Mouse (Mus musculus): ENCODE measurements around the gene Aire. TPM values are rescaled to one million over a fixed set of nuclear protein-coding genes. Genes with fewer than 3 reads are reported as not detected.

Gene Aire
- total RNA-seq, 1 experiment from 2014 or later = 1.6 TPM

Other genes with a start within 250 kb of the Aire start
- gene Gm9639, start 248.5 kb downstream of the Aire start, total RNA-seq (2017) = not detected in 2 replicates
- gene Gm19668, start 244.5 kb downstream of the Aire start, total RNA-seq (2017) = not detected in 2 replicates
- gene Gm9507, start 231.8 kb downstream of the Aire start, total RNA-seq (2017) = not detected in 2 replicates
- not detected in 2 replicates for gene Gm2696, start 228.9 kb downstream of the Aire start, total RNA-seq (2017)
- not detected in 2 replicates for gene Krtap10-4, start 216.5 kb downstream of the Aire start, total RNA-seq (2017)
- not detected in 2 replicates for gene Krtap10-10, start 207.7 kb downstream of the Aire start, total RNA-seq (2017)
- gene Gm36176, start 196.8 kb downstream of the Aire start, total RNA-seq (2017) = not detected in 2 replicates
- gene Gm10318, start 190.8 kb downstream of the Aire start, total RNA-seq (2017) = not detected in 2 replicates
- not detected in 2 replicates for gene Gm3285, start 181.6 kb downstream of the Aire start, total RNA-seq (2017)
- 0.31 TPM in 1 of 2 replicates, not detected in the other for gene Lrrc3, start 141.1 kb downstream of the Aire start, total RNA-seq (2017)
- 2.6 and 10.0 TPM in 2 replicates for gene Trpm2, start 73.0 kb downstream of the Aire start, total RNA-seq (2017)
- gene 1810043G02Rik, start 65.1 kb downstream of the Aire start, total RNA-seq (2017) = 11.7 and 19.3 TPM in 2 replicates
- 42.1 and 65.3 TPM in 2 replicates for gene Pfkl, start 33.5 kb downstream of the Aire start, total RNA-seq (2017)
- gene Dnmt3l, start 1.7 kb downstream of the Aire start, total RNA-seq (2017) = 0.75 and 0.94 TPM in 2 replicates
- gene Icosl, start 25.7 kb upstream of the Aire start, total RNA-seq (2017) = 5.1 and 6.8 TPM in 2 replicates
- gene D10Jhu81e, start 126.2 kb upstream of the Aire start, total RNA-seq (2017) = 74.6 and 96.5 TPM in 2 replicates
- 23.6 and 26.3 TPM in 2 replicates for gene Pwp2, start 141.5 kb upstream of the Aire start, total RNA-seq (2017)
- 24.5 and 27.3 TPM in 2 replicates for gene Trappc10, start 201.0 kb upstream of the Aire start, total RNA-seq (2017)